Mouse (Mus musculus): ENCODE results near the gene Gm3250.
"Not testable (repeated sequence)": the region's sequence is repeated elsewhere in the genome, so short reads cannot be mapped to it uniquely, and the experiment has no call there.

The Gm3250 gene

DNA sequence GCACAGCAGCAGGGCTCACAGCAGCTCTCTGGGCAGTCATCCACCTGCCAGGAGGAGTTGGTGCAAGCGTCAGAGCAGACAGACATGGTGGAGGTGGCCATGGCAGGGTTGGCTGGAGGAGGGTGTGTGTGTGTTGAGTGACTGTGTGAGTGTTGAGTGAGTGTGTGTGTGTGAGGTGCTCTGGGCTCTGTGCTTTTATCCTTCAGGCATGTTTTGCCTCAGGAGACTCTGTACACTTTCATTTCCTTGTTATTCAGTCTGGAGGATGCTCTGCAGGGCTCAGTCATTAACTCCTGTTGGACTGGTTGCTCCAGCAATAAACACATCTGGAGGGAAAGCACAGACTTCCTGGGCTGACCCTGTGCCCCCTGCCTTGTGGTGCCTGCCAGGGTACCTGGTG, 31.1 kb downstream of the Gm3250 start, which contains the start of gene Gm9736:
Gene Gm9736, minus strand, starts transcription at position 101 of the 400 bp plus-strand sequence.
- in situ Hi-C loops (cut with MboI, MseI) = not testable (repeated sequence)

DNA sequence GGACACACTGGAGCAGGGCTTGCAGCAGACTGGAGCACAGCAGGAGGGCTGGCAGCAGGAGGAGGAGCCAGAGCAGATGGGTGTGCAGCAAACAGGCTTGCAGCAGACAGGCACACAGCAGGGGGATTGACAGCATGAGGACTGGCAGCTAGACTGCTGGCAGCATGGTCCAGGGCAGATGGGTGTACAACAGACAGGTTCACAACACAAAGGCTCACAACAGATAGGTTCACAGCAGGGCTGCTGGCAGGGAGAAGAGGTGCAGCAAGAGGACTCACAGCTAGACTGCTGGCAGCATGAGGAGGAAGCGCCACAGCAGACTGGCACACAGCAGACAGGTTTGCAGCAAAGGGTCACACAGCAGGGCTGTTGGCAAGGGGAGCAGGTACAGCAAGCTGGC, 31.7 kb downstream of the Gm3250 start:
- in situ Hi-C loops (cut with MboI, MseI) = not testable (repeated sequence)

DNA sequence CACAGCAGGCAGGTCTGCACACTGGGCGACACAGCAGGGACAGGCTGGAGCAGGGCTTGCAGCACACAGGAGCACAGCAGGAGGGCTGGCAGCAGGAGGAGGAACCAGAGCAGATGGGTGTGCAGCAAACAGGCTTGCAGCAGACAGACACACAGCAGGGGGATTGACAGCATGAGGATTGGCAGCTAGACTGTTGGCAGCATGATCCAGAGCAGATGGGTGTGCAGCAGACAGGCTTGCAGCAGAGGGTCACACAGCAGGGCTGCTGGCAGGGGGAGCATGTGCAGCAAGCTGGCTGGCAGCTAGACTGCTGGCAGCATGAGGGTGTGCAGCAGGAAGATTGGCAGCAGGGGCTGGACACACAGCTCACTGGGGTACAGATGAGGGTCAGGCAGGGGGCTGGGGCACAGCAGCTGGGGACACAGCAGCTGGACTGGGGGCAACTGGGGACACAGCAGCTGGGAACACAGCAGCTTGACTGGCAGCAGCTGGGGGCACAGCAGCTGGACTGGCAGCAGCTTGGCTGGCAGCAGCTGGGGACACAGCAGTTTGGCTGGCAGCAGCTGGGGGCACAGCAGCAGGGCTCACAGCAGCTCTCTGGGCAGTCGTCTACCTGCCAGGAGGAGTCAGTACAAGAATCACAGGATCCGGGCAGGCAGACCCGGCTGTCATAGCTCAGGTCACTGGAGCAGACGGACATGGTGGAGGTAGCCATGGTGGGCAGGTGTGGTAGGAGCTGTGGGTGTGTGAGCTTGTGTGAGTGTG, 40.2 kb downstream of the Gm3250 start, which contains the start of gene Gm18596:
Gene Gm18596, minus strand, starts transcription at position 715 of the 765 bp plus-strand sequence.
- in situ Hi-C loops (cut with MboI, MseI) = not testable (repeated sequence)

DNA sequence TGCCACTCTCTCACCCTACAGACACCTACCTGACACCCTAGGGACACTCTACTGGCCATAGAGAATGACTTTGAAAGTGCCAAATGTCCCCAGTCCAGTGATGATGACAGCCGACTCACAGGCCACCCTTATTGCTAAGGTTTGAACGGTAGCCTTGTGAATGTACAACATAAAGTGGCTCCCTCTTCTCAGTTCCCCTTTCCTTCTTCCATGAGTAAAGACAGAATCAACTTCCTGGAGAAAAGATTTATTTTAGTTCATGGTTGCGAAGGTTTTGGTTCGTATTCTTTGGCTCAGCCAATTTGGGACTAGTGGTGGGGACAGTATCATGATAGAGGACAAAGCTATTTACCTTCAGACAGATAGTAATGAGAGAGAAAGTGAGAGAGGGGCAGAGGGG, 43.4 kb downstream of the Gm3250 start:
- in situ Hi-C loops (cut with MboI, MseI) = no loop called here

DNA sequence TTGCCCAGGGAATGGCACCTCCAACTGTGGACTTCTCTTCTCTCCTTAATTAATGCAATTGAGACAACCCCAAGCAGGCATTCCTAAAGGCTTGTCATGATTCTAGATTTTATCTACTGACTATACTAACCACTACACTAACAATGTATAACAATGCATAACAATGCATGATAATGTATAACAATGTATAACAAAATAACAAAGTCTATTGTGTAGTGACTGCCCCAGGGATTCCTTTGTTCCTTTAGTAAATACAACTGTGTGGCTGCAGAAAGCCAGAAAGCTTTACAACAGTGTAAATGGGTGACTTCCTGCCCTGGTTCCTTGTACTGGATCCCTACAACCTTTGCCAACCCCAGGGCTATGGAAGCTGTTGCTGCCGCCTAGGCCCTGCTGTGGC, 46.4 kb downstream of the Gm3250 start:
- in situ Hi-C loops (cut with MboI, MseI) = no loop called here

Data from T-helper 17 cell (primary cell).